Mouse (Mus musculus): Measurements from ENCODE around the gene Psmb3.

GRCm38 (mm10) chr11:97673148-97673547 is 30.1 kb upstream of the Psmb3 start:
- TF ChIP-seq CTCF (IDR thresholded peaks at IDR 0.05; ENCODE audit: extremely low read depth, insufficient read depth, insufficient read length, insufficient replicate concordance) (no peak), POLR2A (IDR thresholded peaks at IDR 0.05; ENCODE audit: low read depth, low read length) (no peak)
